Mouse (Mus musculus) c-Kit-positive CD71-positive TER-119-positive erythroid progenitor cells, embryonic 14.5 days (primary cell): ENCODE data around the gene Col27a1.
A peak's percentile ranks its signal among the peaks of the same experiment; 100 is the strongest.

Source experiments
- DNase-seq: peaks from one replicate; pipeline ENCODE4 v3.0.0-alpha.2; 2013; ENCODE audit warnings: low spot score

The Col27a1 gene

DNA sequence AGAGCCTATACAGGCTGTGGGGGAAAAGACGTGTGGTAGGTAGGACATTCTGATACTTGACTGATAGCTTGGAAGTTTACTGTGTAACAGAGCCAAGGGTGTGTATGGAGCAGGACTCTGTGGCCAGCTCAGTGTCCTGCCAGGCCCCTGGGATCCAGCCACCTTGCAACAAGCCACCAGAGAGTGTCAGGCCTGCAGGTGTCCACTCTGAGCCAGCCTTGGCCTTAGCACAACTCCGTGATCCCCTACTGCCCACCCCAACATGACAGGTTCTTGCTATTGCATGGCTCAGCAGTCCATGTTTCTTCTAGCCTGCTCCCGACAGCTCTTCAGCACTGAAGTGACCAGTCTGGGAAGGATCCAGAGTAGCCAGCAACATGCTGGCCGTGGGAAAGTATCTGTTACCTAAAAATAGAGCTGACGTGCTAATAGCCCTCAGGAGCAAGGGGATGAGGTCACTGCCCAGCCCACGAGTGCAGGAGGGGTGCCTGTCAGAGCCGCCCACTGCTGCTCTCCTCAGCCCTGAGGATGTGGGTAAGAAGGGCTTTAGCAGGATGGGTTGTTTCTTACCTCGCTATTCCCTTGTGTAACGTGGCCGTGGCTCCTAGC lies 96.5 kb downstream of the Col27a1 start:
- no peak for DNase-seq

DNA sequence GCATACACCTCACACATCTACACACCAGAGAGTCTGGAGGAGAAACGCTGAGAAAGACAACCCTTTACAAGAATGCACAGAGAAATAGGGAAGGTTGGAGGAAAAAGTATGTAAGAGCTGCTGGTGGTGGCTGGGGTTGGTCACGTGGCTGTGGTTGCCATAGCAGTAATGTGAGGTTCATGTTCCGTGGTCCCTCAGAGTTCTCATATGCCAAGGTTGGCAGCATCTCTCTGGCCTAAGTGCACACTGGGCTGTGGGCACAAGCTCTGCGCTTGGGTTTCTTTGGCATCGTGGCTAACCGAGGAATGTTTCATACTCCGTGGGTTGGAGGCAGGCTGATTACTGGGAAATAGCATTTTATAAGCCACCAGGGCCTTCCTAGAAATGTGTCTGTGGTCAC lies 97.6 kb downstream of the Col27a1 start:
- DNase-seq, result no peak

DNA sequence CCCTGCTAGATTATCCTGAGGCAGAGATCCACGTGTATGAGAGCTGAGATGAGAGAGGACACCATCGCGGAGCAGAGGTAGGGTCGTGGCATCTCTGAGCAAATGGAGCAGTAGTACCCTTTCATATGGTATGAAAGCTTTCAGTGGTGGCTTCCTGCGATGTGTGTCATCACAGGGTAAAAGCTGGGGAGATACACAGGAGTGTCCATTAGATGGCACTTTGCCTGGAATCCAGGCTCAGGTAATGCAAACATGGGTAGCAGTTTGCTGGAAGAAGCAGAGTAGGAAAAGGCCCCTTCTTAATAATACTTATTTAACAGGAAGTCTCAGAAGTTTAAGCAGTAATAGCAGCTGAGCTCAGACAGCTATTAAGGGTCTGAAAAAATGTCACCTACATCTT lies 100.3 kb downstream of the Col27a1 start:
- DNase-seq, result no peak

DNA sequence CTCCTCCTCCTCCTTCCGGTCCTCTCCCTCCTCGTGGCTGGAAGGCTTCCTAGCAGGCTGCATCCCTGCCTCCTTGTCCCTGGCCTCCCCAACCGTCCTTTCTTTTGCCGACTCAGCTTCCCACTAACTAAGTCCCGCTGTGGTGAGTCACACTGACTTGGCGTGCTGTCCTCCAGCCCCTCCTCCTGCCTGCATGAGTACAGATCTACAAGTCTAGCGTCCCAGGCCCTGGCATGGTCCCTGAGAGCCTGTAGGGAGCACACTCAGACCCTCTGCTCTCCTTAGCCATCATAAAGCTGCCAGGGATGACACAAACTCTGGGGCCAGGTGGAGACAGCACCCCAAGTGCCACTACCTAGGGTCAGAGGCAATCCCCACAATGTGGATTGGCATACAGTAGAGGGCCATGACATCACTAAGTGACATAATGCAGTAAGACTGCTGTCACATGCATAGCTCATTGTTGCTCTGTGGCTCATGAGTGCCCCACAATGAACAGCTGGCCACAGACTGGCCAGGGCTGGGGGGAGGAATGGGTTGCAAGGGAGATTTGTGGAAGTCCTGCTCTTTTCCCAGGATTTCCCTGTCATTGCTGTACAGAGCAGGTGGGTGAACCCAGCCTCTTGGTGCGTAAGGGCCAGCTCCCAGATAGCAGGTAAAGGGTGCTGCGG lies 102.4 kb downstream of the Col27a1 start:
- no peak for DNase-seq

DNA sequence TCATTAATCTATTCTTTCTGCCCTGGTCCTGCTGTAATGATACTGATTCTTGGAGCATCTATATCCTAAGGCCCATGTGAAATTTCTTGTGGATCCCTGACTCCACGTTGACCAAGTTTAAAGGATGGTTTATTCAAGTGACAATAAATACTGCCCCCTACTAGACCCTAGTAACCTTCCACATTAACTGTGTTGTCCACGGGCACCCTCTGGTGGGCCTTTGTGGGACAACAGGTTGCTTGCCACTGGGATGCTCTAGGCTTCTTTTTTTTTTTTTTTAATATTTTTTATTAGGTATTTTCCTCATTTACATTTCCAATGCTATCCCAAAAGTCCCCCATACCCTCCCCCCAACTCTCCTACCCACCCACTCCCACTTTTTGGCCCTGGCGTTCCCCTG lies 105.8 kb downstream of the Col27a1 start:
- DNase-seq, result peak; percentile 12

DNA sequence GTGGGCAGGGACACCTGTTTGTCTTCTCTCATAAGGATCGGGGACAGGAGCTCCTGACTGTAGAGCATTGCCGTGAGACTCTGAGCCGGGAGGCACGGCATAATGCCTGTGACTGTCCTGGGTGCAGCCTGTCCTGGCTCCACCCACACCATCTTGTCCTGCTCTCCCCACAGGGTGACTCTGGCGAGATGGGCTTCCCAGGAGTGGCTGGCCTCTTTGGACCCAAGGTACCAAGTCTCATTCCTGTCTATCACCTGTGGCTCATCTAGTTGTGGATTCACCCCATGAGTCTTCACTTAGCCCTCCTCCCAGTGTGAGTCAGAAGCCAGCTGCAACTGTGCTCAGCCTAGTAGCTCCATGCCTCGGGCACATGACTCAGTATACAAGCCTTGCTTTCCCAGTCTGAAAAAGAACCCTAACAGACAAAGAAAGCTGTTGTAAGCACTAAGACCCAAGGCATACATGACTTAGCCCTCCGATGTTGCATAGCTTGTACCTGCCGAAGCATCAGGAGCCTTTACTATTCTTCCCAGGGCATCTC lies 109.5 kb downstream of the Col27a1 start:
- DNase-seq, result no peak

DNA sequence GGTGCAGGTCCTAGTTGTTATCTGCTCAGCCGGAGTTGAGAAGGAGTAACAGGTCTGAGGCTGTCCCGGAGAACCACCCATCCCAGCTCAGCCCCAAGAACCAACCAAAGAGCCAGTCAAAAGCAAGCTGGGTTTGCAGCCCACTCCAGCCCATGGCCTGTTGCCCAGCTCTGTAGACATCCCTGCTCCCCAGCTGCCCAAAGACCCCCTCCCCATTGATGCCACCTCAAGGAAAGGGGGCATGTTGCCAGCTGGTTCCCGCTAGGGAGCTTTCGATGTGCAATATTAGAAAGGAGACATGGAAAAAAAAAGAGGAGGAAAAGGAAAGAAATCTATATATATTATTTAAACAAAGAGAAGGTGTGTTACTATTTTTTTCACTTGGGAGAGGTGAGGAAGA lies 119.6 kb downstream of the Col27a1 start:
- DNase-seq, result no peak

DNA sequence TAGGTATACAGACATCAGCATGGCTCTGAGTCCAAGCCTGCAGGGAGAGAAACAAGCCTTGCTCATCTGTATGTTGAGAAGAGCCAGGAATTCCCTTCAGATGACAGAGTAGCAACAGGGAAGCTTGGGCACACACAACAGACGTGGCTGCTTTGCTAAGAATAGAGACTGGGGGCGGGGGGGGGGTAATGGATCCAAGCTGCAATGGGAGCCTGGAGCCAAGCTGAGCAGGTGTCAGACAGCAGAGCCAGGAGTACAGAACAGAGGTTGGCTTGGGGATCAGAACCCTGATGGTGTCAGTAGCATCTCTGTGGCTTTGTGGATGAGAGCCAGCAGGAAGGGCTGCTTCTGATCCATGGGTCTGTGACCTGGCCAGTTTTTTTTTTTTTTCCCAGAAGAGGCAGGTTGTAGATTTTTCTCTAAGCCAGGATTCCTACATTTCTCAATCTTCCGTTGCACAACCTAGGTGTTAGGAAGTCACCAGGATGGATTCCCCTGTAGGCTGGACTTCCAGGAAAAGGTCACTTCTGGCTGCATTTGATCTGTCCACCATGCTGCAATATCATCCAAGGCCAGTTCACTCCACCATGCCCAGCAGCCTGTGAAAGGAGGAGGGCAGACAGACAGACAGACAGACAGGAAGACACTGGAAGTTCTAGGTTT lies 124.7 kb downstream of the Col27a1 start:
- no peak for DNase-seq

DNA sequence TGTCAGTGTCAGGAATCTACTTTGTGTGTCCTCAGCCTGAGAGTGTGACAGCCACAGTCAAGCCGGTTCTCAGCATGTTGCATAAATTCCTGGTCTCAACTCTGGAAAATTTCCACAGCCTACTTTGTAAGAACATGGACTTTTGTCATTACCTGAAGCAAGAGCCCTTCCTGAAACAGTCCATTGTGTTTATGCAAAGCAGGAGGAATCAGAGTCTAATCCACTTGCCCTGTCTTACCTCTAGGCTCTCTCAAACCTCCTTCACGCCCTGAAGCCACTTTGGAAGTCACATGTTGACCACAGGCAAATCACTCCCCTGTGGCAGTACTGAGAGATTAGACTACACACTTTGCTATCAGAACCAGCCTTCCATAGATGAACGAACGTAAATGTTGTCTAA lies 128.7 kb downstream of the Col27a1 start:
- DNase-seq, result no peak

DNA sequence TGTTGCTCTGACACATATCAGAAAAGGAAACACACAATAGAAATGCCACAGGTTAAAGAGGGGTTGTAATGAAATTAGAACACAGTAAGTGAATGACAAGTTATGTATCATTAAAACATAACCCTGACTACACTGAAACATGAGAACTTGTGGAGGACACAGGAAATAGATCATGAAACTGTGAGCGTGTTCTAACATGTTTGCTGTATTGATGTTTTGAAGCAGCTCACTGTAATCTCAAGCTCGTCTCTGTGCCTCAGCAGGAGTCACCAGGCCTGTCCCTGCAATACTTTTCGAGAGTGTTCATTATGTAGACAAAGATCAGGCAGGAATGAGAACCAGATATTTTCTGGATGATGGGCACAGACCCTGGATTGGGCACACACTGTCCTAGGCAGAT lies 129.8 kb downstream of the Col27a1 start:
- DNase-seq, result no peak

DNA sequence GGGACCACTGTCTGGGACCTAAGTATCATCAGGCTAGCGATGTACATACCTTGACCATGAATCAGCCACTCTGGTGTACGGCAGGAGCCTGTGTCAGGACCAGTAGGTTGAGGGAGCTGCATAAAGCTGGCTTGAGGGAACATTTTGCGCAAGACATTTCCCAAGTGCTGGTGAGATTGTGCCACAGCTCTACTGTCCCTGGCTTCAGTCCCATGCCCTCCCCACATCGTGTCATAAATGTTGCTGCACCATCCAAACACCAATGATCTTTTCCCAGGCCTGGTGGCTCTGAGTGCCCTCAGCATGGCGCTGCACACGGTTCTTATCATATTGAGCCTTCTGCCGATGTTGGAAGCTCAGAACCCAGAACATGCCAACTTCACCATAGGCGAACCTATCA lies 130.5 kb downstream of the Col27a1 start, which contains the start of gene Orm1:
Gene Orm1, plus strand, starts transcription at position 266 of the 400 bp plus-strand sequence.
- DNase-seq, result no peak

DNA sequence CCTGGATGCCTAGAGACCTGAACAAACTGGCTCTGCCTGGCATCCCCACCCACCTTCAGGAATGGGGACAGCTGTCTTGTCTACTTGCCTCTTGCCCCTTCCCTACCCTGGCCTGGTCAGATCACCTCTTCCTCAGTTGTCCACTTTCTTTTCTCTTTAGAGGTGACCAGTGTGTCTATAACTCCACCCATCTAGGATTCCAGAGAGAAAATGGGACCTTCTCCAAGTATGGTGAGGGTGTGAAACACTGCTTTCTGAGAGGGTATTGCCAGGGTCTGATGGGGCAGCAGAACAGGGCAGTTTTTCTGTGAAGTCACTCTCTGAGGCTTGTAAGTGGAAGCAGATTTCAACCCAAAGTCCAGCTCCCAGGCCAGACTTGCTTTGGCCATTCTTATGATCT lies 131.5 kb downstream of the Col27a1 start:
- DNase-seq, result no peak

DNA sequence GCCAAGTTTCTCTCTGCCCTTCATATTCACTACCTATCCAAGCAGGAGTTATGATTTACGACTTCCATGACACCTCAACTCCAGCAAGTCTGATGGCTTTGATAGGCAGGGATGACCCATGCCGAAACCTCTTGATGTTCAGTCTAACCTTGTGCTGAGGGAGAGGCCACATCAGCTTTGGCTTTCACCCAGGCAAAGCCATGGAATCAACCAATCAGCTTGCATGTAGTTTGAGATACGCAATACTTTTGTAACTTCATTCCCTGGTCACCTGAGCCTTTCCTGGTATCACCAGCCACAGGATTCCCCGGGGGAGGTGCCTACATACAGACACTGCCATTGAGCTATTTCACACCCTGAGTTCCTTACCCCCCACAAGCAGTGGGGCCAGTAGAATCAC lies 132.9 kb downstream of the Col27a1 start:
- no peak for DNase-seq

DNA sequence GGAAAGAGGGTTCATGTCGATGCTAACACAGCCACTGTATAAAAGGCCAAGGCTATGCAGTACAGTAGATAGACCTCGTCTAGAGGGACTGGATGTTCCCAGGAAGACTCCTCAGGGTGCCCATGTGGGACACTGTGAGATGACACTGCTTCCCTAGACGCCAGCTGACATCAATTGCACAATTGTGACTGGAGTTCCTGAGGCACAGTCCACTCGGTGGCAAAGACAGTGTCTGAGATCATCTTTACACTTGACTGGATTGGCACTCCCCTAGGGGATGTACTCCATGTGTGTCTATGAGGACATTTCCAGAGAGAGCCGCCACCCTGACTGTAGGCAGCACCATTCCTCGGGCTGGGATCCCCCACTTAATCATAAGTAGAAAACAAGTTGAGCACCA lies 134.7 kb downstream of the Col27a1 start:
- DNase-seq, result no peak

DNA sequence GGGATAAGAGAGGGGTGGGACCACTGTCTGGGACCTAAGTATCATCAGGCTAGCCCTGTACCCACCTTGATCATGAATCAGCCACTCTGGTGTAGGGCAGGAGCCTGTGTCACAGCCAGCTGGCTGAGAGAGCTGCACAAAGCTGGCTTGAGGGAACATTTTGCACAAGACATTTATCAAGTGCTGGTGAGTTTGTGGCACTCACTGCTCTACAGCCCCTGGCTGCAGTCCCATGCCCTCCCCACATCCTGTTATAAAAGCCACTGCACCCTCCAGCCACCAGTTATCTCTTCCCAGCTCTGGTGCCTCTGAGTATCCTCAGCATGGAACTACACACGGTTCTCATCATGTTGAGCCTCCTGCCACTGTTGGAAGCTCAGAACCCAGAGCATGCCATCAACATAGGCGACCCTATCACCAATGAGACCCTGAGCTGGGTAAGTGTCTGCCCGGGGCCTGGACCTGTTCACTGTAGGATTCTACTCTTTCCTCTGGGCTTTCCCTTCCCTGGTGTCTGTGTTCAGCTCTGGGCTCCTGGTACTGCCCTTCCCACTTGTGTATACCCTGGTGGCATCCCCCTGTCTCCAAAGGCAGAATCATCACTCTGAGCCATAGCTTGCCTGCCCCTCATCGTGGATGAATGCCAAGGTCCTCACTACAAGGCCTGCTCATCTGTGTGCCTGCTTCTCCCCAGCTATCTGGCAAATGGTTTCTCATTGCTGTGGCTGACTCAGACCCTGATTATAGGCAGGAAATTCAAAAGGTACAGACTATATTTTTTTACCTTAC lies 142.3 kb downstream of the Col27a1 start, which contains the start of gene Orm3:
Gene Orm3, plus strand, starts transcription at position 286 of the 789 bp plus-strand sequence.
- DNase-seq, result no peak

DNA sequence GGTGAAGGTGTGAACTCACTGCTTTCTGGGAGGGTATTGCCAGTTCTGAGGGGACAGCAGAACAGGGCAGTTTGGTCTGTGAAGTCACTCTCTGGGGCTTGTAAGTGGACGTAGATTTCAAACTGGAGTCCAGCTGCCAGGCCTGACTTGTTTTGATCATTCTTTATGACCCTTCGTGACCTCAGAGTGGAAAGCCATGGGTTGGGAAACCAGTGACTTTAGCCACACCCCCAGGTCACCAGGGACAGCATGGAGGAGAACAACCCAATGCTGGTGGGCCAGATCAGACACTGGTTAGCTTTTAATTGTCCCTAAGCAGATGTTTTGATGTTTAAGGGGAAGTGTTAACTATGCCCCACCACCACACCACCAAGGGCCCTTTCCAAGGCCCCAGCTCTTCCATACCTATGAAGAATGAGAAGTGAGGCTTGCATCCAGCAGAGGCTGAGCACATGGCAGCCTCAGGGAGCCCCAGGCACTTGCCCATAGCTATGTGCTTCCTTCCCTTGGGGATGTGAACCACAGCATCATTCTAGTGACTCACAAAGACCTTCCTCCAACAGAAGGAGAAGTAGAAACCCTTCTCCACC lies 143.3 kb downstream of the Col27a1 start:
- no peak for DNase-seq

DNA sequence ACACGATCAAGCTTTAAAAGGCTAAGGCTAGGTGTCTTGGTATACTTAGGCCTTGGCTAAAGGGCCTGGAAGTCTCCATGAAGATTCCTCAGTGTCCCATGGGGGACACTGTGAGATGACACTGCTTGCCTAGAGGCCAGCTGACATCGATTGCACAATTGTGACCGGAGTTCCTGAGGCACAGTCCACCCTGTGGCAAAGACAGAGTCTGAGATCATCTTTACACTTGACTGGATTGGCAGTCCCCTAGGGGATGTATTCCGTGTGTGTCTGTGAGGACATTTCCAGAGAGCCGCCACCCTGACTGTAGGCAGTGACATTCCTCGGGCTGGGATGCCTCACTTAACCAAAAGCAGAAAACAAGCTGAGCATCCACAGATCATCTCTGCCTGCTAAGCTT lies 146.1 kb downstream of the Col27a1 start:
- DNase-seq, result no peak

DNA sequence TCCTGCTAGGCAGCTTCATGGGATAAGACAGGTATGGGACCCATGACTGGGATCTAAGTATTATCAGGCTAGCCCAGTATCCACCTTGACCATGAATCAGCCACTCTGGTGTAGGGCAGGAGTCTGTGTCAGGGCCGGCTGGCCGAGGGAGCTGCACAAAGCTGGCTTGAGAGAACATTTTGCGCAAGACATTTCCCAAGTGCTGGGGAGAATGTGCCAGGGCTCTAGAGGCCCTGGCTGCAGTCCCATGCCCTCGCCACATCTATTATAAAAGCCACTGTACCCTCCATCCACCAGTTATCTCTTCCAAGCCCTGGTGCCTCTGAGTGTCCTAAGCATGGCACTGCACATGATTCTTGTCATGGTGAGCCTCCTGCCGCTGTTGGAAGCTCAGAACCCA lies 148.3 kb downstream of the Col27a1 start, which contains the start of gene Orm2:
Gene Orm2, plus strand, starts transcription at position 300 of the 400 bp plus-strand sequence.
- no peak for DNase-seq

DNA sequence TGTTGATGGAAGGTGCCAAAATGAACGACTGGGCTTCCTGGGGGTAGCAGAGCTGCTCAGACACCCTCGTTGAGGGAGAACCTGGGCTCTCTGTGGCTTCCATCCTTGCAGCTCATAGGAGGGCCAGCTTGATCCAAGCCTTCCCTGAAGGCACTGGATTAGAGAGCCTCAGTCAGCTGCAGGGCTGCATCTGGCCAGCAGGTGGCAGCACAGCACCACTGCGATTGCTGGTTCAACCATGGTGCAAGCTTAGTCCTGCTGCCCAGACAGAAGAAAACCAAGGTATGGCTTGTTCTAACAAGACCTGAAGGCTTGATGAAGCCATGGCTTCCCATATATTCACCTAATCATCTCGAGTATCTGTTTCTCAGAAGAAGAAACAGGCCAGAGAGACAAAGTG lies 154.8 kb downstream of the Col27a1 start:
- DNase-seq, result peak; percentile 66

DNA sequence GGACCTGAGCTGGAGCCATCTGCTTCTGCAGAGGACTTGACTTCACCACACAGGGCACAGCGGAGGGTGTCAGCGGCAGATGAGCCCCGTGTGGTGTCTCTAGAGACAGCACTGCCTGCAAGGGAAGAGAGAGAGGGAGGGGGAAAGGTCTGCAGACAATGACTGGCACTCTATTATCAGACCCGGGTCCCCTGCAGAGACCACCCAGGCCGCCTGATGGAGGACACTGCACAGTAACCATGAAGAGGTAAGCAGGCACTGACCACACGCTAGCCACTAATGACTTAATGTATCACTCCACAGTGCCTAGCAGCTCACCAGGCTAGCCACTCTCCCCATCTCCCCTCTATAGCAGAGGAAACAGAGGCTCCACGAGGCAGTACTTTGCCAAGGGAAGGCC lies 157.1 kb downstream of the Col27a1 start:
- no peak for DNase-seq

DNA sequence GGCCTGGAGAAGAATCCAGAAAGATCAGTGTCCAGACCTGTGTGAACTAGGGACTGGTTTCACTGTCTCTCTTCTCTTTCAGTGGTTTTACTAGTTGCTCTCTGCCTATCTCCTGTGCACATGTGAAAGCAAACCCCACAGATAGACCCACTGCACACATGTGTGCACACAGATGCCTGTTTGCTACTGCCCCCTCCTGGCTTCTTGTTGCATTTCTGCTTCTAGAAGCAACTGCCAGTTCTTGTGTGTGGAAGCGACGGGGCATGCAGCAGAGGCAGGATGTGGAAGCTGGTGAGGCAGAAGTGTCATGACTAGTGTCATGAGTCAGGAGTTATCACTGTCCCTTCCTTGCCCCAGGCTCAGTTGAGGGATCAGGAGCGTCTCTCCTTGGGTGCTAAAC lies 158.1 kb downstream of the Col27a1 start:
- DNase-seq, result peak; percentile 69

DNA sequence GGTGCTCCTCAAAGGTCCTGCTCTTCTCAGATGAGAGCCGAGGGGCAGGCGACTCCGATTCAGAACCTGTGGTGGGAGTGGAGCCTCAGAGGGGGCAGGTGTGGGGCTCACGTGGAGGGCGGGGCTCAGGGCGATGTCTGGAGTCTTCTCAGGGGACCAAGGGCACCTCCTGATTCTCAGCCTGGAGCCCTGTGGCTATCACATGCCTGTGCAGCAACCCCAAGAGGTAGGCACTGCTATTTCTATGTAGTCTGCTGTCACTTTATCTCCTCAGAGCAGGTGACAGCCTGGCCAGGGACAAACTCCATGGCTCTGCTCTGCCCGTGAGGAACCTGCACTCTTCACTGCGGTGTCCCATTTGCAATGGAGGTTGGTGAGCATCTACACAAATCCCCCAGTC lies 159.6 kb downstream of the Col27a1 start:
- peak; percentile 43 for DNase-seq
